ENCODE assay signal across 8 mouse cellular contexts in genomic region chr13:97137466-97138400, GRCm38 (mm10). TPM values are rescaled to one million over a fixed set of nuclear protein-coding genes. Genes with fewer than 3 reads are reported as not detected.
DNase-seq lines count a peak whose midpoint lies in the region; ATAC-seq lines count a peak whose summit lies in the region.

Gene Gfm2, plus strand, starts transcription at chr13:97137937.
Gene Nsa2, minus strand, starts transcription at chr13:97137937.

- H3K27me3 ChIP-seq in intestine, embryonic 14.5 days (replicated peaks; ENCODE audit: control insufficient read depth, insufficient read depth, low read length), result no peaks in the 10 kb centered on the region

- H3K9me3 ChIP-seq in intestine, embryonic 14.5 days (ENCODE audit: control insufficient read depth, low read length), result no peaks in the 10 kb centered on the region

- H3K27ac ChIP-seq in intestine, embryonic 14.5 days (ENCODE audit: low read depth), result peak within 1 kb of the TSS; percentile 71; the same call in 1 of the 2 replicates

- ATAC-seq in intestine, embryonic 14.5 days (replicated peaks; ENCODE audit: low FRiP score, low TSS enrichment, low read depth), result peak; percentile 94

- peaks cover 28% of the 10 kb centered on the region for H3K36me3 ChIP-seq in intestine, embryonic 14.5 days (ENCODE audit: control insufficient read depth, insufficient read depth, low read length)

- peak within 1 kb of the TSS; percentile 95 for H3K4me3 ChIP-seq in intestine, embryonic 14.5 days (ENCODE audit: low read depth, low read length)

- H3K4me1 ChIP-seq in intestine, embryonic 14.5 days (replicated peaks; ENCODE audit: control insufficient read depth, insufficient read depth, low read length), result peaks cover 3% of the 10 kb centered on the region; the same call in 1 of the 2 replicates

- H3K4me2 ChIP-seq in intestine, embryonic 14.5 days (ENCODE audit: low read length), result peak within 1 kb of the TSS; percentile 75

- peak; percentile 76 for DNase-seq in adrenal gland, adult 18-20 months (ENCODE audit: low spot score in 2 of 2)
- peak; percentile 96 for DNase-seq in embryo, embryonic 11 days
- peak; percentile 86 for DNase-seq in gastrocnemius, postnatal 25 days
- DNase-seq in intestine, embryonic 14.5 days (ENCODE audit: low spot score), result peak; percentile 92
- DNase-seq in left cerebral cortex, postnatal 14 days (ENCODE audit: low spot score in 2 of 2), result peak; percentile 91 to 94
- DNase-seq in mesoderm, embryonic 11.5 days (ENCODE audit: low read depth, low spot score), result peak; percentile 94
- peak; percentile 88 to 89 for DNase-seq in right cerebral cortex, postnatal 36 days (ENCODE audit: low spot score in 2 of 2)
- DNase-seq in yolk sac, embryonic 10.5 days (ENCODE audit: low spot score), result peak; percentile 93

- under 1% methylated on average over 57 of the region's 57 CpGs for WGBS in intestine, embryonic 14.5 days

- H3K9ac ChIP-seq in intestine, embryonic 14.5 days (ENCODE audit: low read length), result peak within 1 kb of the TSS; percentile 85

- intact Hi-C loops in left cerebral cortex, postnatal 14 days (cut with DNase I), result no loop called here

RNA-seq across cellular contexts. Expression of gene Gfm2, which starts in this region (rescaled TPM):
- total RNA-seq in adrenal gland, adult 18-20 months (2021), result 10 to 100 TPM; 43.6 to 49.7 TPM
- 10 to 100 TPM; 42.7 to 48.2 TPM for total RNA-seq in gastrocnemius, postnatal 25 days (2021)
- 31.3 and 36.9 TPM in 2 replicates for polyA plus RNA-seq in intestine, embryonic 14.5 days (2014; fragmentation: Nextera tagmentation; extraction: Ambion mirVana)
- 10 to 100 TPM; 26.6 to 27.6 TPM for total RNA-seq in left cerebral cortex, postnatal 14 days (2021)

RNA-seq across cellular contexts. Expression of gene Nsa2, which starts in this region (rescaled TPM):
- 10 to 100 TPM; 58.5 to 69.6 TPM for total RNA-seq in adrenal gland, adult 18-20 months (2021)
- 10 to 100 TPM; 45.0 to 47.4 TPM for total RNA-seq in gastrocnemius, postnatal 25 days (2021)
- 80.4 TPM in 2 replicates for polyA plus RNA-seq in intestine, embryonic 14.5 days (2014; fragmentation: Nextera tagmentation; extraction: Ambion mirVana)
- 10 to 100 TPM; 38.2 to 44.6 TPM for total RNA-seq in left cerebral cortex, postnatal 14 days (2021)

Comparison
In these comparisons a context has a peak if more than half of its experiments do, and no peak if none do; other contexts are left out.
1. Peak in every context shown above with its lines: DNase-seq, ATAC-seq, H3K4me3 ChIP-seq and H3K27ac ChIP-seq.